In the genomic region with DNA sequence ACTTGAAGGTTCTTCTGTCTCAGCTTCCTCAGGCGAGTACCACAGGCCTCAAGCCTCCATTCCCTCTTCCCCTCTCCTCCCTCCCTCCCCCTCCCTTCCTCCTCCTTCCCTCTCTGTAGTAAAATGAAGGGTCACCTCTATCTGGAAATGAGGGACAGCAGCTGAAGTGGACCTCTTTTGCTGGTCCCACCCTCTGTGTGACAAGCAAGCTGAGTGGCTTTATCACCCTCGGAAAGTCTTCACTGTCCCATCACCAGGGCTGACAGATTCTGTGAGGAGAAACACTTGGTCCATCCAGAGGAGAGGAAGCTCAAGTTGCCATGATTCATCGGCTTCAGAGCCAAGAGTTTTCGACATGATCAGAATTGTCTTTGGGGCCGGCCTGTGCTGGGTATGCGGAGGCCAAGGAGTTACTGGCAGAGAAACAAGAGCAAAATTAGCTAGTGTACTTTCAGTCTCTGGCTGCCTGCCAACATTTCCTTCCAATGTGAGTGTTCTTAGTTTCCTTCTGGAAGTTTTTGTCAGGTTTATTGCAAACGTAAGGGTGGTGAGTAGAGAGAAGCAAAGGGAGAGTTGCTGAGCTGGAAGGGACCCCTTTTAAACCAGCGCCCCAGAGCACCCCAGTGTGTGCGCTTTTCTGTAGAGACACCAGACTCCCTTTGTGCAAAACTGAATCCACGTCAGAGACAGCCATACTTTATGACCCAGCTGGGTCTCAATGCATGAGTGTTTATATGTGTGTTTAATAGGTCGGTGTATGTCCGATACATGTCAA, we compare ENCODE assay signal across 7 mouse cellular contexts.
A peak's percentile ranks its signal among the peaks of the same experiment; 100 is the strongest.
DNase-seq lines count a peak whose midpoint lies in the region; ATAC-seq lines count a peak whose summit lies in the region.

No protein-coding gene starts in this region.

- intact Hi-C loops in left cerebral cortex, postnatal 36 days (cut with DNase I) = loop anchor here (5.0 kb wide), 1 partner anchor 57 kb away; no protein-coding TSS in a partner anchor

- peak; percentile 86 for DNase-seq in Muller cell, postnatal 12 days (ENCODE audit: inconsistent ontology term)
- DNase-seq in adrenal gland, adult 8-10 months = peak; percentile 72
- DNase-seq in gastrocnemius, postnatal 25 days = peak; percentile 61
- DNase-seq in kidney, adult 9 months = peak; percentile 71
- peak; percentile 73 to 74 for DNase-seq in left cerebral cortex, postnatal 36 days (ENCODE audit: low spot score in 2 of 2)
- peak; percentile 45 for DNase-seq in right cerebral cortex, postnatal 25 days

- ATAC-seq in CD4-positive, CD25-positive, alpha-beta regulatory T cell, adult 4 months = no peak
